Mouse (Mus musculus) midbrain, postnatal 0 days (tissue): ENCODE measurements at regions not wholly inside any gene's neighbourhood (a gene's known extent, or its start where the extent isn't known, plus 50 kb on each side); places are given as distances from the start of the nearest gene placed in this dataset.

ENCODE experiments used
- ATAC-seq: fragments of 200-750 bp; cut with Nextera tagmentation; 2 replicates; pipeline ENCODE4 v1.8.0; 2017; ENCODE audit warnings: moderate number of reproducible peaks, mild to moderate bottlenecking, moderate TSS enrichment, moderate library complexity; ENCODE audit not compliant: low FRiP score
- DNase-seq: peaks from one replicate; pipeline ENCODE4 v3.0.0-alpha.2; 2015; ENCODE audit warnings: low spot score
- H3K27ac ChIP-seq: fragments of 300-500 bp; sonication (generic); 2 replicates; pipeline ENCODE4 v1.5.1; 2014; ENCODE audit warnings: low read depth, mild to moderate bottlenecking, low read length, mixed read lengths
- H3K27me3 ChIP-seq: fragments of 300-500 bp; sonication (generic); 2 replicates; pipeline ENCODE4 v1.6.1; 2014; ENCODE audit warnings: low read length, control low read depth, mixed read lengths; ENCODE audit not compliant: insufficient read depth
- H3K36me3 ChIP-seq: fragments of 300-500 bp; sonication (generic); 2 replicates; pipeline ENCODE4 v1.6.1; 2014; ENCODE audit warnings: low read length, control low read depth, mixed read lengths; ENCODE audit not compliant: insufficient read depth
- H3K4me1 ChIP-seq: fragments of 300-500 bp; sonication (generic); 2 replicates; pipeline ENCODE4 v1.6.1; 2014; ENCODE audit warnings: mild to moderate bottlenecking, control low read depth, antibody characterized with exemption, low read length, mixed read lengths; ENCODE audit not compliant: insufficient read depth
- H3K4me2 ChIP-seq: fragments of 300-500 bp; sonication (generic); 2 replicates; pipeline ENCODE4 v1.6.1; 2014; ENCODE audit warnings: low read depth, mild to moderate bottlenecking, low read length, mixed read lengths; ENCODE audit not compliant: poor library complexity, severe bottlenecking
- H3K4me3 ChIP-seq: fragments of 300-500 bp; sonication (generic); 2 replicates; pipeline ENCODE4 v1.5.1; 2014; ENCODE audit warnings: low read depth, mild to moderate bottlenecking, low read length, moderate library complexity
- H3K9ac ChIP-seq: fragments of 300-500 bp; sonication (generic); replicated peaks from 2 replicates; pipeline ENCODE4 v1.6.1; 2014; ENCODE audit warnings: mild to moderate bottlenecking, low read length, moderate library complexity, mixed read lengths; ENCODE audit not compliant: poor library complexity, severe bottlenecking
- H3K9me3 ChIP-seq: fragments of 300-500 bp; sonication (generic); 2 replicates; pipeline ENCODE4 v1.6.1; 2016; ENCODE audit warnings: low read length, control low read depth
- CTCF ChIP-seq: IDR thresholded peaks from 2 replicates; pipeline ENCODE4 v1.5.1; 2016; ENCODE audit warnings: antibody characterized with exemption, mild to moderate bottlenecking
- WGBS: fragments of 180-500 bp; shearing (Covaris S2); extraction: QIAGEN DNeasy Blood & Tissue Kit; methylation state at CpG from one replicate; pipeline ENCODE4 v1.1.7; 2014; 5-methylcytosine and 5-hydroxymethylcytosine counted together

DNA sequence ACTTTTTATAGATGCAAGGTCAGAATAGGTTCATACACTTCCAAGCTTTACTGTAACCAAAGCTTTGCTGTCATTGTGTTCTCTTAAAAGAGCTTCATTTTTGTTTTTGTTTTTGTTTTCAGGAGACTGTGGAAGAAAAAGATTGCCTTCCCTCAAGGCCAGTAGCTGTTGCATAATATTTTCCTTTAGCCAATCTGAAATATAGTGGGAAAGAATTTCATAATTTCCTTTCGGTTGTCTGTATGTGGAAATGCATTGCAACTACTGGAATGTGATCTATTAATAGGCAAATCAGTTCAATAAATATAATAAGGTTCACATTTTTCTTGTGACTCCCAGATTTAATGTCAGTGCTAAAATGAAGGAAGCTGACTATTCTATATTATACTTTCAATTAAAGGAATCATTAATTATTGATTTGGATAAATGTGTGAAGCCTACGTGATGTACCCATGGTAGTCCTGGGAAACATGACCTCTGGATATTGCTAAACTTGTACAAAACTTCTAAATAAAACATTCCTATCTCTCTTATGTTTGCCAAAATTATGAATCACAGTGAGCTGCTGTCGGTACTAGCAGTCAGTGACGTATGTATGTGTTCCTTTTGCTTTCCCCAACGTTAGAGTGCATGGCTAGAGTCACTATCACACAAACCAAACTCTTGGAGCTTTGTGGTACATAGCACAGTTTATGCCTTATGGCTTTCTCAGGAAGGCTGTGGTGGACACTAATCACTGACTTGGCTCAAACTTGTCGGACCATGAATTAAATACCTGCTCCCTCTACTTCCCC lies 102.6 kb downstream of the Rgs2 start:
- Histone ChIP-seq H3K36me3 (no peaks in the 10 kb centered on the region), H3K9ac (no peak overlapping the region), H3K9me3 (no peaks in the 10 kb centered on the region), H3K27ac (no peak overlapping the region), H3K4me2 (no peak overlapping the region), H3K27me3 (no peaks in the 10 kb centered on the region), H3K4me1 (no peaks in the 10 kb centered on the region), H3K4me3 (no peak overlapping the region)
- TF ChIP-seq CTCF, result no peak
- DNase-seq (no peak), ATAC-seq (no peak)
- WGBS, result 89% methylated on average over 6 of the region's 6 CpGs

GRCm38 (mm10) chr1:143888510-143888909 lies 111.4 kb downstream of the Uchl5 start:
- no peak for TF ChIP-seq CTCF
- no peaks in the 10 kb centered on the region for H3K9me3 ChIP-seq
- DNase-seq (no peak), ATAC-seq (no peak)
- H3K27ac ChIP-seq, result no peak overlapping the region
- WGBS, result 92% methylated on average over 2 of the region's 2 CpGs
- no peaks in the 10 kb centered on the region for H3K27me3 ChIP-seq
- H3K4me1 ChIP-seq, result no peaks in the 10 kb centered on the region
- no peak overlapping the region for H3K4me3 ChIP-seq
- no peak overlapping the region for H3K9ac ChIP-seq
- H3K4me2 ChIP-seq, result no peak overlapping the region
- no peaks in the 10 kb centered on the region for H3K36me3 ChIP-seq

- H3K27ac ChIP-seq, result no peak overlapping the region
- no peak for ATAC-seq
- no peaks in the 10 kb centered on the region for H3K4me1 ChIP-seq
- no peaks in the 10 kb centered on the region for H3K9me3 ChIP-seq
- no peaks in the 10 kb centered on the region for H3K27me3 ChIP-seq
- 85% methylated on average over 5 of the region's 5 CpGs for WGBS
- no peak for DNase-seq
- no peak for TF ChIP-seq CTCF
- H3K4me2 ChIP-seq, result no peak overlapping the region
- no peaks in the 10 kb centered on the region for H3K36me3 ChIP-seq
- H3K4me3 ChIP-seq, result no peak overlapping the region
- no peak overlapping the region for H3K9ac ChIP-seq
Observed at GRCm38 (mm10) chr1:143888065-143888464, 111.0 kb downstream of the Uchl5 start.

GRCm38 (mm10) chr1:143886014-143886413 lies 108.9 kb downstream of the Uchl5 start:
- no peak overlapping the region for H3K4me2 ChIP-seq
- no peaks in the 10 kb centered on the region for H3K36me3 ChIP-seq
- H3K4me3 ChIP-seq, result no peak overlapping the region
- H3K27me3 ChIP-seq, result no peaks in the 10 kb centered on the region
- DNase-seq, result no peak
- TF ChIP-seq CTCF, result no peak
- H3K9me3 ChIP-seq, result no peaks in the 10 kb centered on the region
- H3K27ac ChIP-seq, result no peak overlapping the region
- no peak overlapping the region for H3K9ac ChIP-seq
- no peaks in the 10 kb centered on the region for H3K4me1 ChIP-seq
- no peak for ATAC-seq
- WGBS, result 71% methylated on average over 1 of the region's 1 CpGs

- Histone ChIP-seq H3K4me1 (no peaks in the 10 kb centered on the region), H3K9ac (no peak overlapping the region), H3K27ac (no peak overlapping the region), H3K9me3 (no peaks in the 10 kb centered on the region), H3K27me3 (no peaks in the 10 kb centered on the region), H3K36me3 (no peaks in the 10 kb centered on the region), H3K4me2 (no peak overlapping the region), H3K4me3 (no peak overlapping the region)
- no peak for TF ChIP-seq CTCF
- 66% methylated on average over 6 of the region's 6 CpGs for WGBS
- no peak for DNase-seq
- ATAC-seq, result no peak
Observed at GRCm38 (mm10) chr1:143881192-143881591, 104.1 kb downstream of the Uchl5 start.

- no peak overlapping the region for H3K4me2 ChIP-seq
- H3K4me3 ChIP-seq, result no peak overlapping the region
- WGBS, result 76% methylated on average over 5 of the region's 5 CpGs
- no peak overlapping the region for H3K9ac ChIP-seq
- DNase-seq, result no peak
- no peaks in the 10 kb centered on the region for H3K27me3 ChIP-seq
- H3K36me3 ChIP-seq, result no peaks in the 10 kb centered on the region
- TF ChIP-seq CTCF, result no peak
- H3K9me3 ChIP-seq, result no peaks in the 10 kb centered on the region
- H3K27ac ChIP-seq, result no peak overlapping the region
- H3K4me1 ChIP-seq, result no peaks in the 10 kb centered on the region
- ATAC-seq, result no peak
Observed at GRCm38 (mm10) chr1:143879622-143880021, 102.5 kb downstream of the Uchl5 start.
